Mouse (Mus musculus) T-helper 1 cell (primary cell): ENCODE measurements around the gene Yap1.

Source experiments
- in situ Hi-C: fragments of 300-600 bp; cut with MboI, MseI; formaldehyde crosslinking; loops from one replicate; pipeline ENCODE4 v1.15.1; 2025; ENCODE audit warnings: high pct_unique_total_duplicates

The Yap1 gene

DNA sequence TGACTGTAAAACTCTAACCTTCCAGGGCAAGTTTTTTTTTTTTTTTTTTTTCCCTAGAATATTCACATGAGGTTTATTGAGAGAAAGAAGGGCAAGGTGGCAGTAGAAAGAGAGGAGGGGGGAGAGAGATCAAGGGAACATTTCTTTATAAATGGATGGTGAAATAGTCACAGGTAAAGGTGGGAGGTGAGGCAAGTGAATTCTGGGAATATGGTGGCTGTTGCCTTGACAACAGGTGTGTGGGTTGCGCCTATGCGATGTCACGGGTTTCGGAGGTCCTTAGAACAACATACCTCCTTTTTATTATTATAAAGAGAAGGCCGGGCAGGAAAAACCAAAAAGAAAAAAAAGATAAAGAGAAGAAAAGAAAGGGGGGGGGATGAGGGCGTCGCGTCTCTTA is 89.5 kb downstream of the Yap1 start:
- in situ Hi-C loops, result no loop called here

DNA sequence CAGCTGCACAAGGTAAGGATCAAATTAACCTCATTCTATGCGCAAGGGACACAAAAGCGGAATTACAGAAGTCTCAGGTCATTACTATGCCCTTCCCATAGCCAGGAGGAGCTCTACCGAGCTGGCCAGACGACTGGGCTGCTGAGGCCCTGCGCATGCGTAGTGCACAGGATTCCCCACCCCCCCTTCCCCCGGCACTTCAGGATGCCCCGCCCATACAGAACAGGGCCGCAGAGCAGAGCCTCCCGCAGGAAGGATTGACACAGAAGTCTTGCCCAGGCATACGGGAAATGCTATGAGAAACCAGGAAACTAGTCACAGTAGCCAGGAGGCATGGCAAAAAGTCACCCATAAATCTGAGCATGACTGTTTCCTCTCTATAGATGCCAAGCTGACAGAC is 89.9 kb downstream of the Yap1 start:
- in situ Hi-C loops, result no loop called here

DNA sequence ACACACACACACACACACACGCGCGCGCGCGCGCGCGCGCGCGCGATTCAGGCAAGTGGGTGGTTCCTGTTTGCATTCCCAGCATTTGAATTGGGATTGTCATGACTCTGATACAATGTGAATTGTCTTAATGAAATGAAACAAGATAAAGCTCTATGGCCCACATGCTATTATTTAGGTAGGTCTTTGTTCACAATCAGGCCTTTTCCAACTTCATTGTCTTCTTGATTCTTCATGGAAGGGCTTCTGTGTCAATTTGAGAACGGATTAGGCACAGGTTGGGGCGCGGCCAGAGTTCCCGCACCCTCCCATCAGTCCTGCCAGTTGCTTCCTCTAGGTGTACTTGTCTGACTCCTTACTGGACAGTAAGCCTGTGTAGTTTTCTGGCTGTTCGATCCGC is 90.4 kb downstream of the Yap1 start:
- in situ Hi-C loops, result no loop called here

DNA sequence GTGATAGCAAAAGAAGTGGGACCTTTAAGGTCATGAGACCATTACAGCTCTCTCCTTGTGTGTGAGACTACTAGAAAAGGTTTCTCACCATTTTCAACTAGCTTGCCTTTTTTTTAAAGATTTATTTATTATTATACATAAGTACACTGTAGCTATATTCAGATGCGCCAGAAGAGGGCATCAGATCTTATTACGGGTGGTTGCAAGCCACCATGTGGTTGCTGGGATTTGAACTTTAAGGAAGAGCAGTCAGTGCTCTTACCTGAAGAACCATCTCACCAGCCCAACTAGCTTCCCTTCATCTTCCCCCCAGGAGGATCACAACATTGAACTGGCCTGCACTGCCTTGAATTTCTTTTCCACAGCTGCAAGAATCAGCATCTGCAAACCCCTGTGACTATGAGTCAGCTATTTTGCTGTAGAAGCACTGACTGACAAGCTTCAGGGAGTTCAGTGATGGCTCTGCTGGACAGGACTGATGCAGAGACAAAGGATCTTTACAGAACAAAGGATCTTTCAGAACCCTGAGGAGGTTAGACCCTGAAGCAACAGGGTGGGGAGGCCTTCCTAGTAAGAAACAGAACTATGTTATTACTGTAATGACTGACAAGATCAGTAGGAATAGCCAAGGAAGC is 96.9 kb downstream of the Yap1 start:
- in situ Hi-C loops, result no loop called here

DNA sequence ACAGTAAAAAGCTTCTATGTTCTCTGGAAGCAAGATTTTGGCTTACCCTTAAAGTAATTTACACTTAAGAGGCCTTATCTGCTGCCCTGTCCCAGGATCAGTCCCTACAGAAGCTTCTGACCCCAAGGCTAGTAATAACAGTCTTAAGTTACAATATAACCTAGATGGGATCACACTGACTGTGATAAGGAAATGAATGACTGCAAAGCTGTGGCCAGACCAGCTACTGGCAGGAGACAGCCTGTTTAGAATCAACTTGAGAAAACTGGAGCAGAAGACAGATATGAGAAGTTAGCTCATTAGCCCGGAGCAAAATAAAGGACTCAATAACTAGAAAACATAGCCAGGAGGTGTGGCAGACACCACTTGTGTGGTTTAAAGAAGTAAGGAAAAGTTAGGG is 97.8 kb downstream of the Yap1 start:
- in situ Hi-C loops, result no loop called here

DNA sequence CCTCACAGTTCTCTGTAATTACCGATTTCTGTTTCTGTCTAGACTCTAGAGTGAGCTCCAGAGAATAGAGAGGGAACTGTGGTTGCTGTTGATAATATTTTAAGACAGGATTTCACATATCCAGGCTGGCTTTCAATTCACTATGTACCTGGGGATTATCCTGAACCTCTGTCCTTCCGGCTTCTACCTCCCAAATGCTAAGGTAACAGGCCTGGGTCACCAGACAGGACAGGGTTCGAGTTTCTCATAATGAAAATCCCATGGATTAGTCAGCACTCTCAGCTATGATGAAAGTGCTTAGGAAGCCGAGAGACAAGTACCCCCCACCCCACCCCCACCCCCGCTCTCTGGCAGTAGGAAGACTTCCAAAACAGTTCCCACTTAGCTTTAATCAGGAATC is 100.6 kb downstream of the Yap1 start:
- in situ Hi-C loops, result no loop called here

DNA sequence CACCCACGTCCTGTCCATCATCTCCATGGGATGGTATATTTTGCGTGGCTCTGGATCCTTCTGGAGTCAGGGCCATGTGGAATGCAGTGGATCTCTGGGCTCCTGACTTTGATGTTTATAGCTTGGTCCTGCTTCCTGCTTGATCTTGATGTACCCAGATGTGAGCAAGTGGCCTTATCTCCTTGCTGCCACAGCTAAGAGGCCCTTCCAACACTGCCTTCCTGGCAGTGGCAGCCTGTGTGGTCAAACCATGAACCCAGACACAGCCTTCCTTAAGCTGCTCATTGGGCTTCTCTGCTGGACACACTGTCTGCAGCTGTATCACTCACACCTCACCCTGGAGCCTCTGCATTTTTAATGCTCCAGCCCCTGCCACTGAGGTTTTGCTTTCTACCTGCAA is 101.1 kb downstream of the Yap1 start:
- in situ Hi-C loops, result no loop called here

DNA sequence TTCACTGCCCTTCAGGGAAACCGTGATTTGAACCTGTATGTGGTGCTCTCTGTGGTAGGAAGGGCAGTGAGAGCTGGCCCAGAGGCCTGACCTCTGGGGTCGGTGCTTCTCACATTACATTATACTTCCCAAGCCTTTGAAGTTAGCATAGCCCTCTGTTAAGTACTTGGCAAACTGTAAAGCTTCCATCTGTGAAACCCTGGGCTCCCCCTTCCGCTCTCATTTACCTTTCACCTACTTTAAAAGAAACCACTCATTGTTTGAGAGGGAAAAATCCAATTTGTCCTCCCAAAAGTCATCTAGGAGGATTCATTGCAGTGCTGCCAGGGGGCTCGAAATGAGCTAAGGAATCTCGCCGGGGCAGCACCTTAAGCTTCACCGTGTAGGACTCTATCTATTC is 102.1 kb downstream of the Yap1 start:
- in situ Hi-C loops, result no loop called here

DNA sequence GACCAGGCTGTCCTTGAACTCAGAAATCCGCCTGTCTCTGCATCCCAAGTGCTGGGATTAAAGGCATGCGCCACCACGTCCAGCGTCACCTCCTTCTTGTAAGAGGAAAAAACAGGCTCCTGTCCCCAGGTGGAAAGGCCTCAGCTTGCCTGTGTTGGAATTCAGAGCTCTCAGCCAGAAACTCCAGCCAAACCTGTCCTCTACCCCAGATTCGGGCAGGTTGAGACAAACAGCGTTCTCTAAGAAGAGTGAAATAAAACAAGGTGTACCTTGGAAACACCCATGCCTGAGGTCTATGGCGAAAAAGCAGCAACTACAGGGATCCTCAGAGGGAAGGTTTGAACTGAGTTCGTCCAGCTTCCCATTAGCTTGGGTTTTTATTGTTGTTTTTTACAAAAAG is 103.4 kb downstream of the Yap1 start:
- in situ Hi-C loops, result no loop called here

DNA sequence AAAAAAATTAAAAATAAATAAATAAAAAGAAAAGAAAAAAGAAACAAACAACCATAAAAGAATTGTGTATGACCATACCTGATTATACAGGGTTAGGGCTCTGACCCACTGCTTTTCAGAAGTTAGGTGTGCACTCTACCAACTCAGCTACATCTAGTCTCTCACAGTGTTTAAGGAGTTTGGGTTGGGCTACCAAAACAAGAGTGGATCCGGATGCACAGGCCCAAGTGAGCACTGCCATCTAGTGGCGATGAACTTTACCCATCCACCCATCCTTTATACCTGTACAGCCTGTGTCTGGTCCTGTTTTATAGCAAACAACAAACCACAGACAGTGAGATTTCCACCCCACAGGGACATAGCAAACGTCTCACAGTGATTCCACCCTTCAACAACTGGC is 106.9 kb downstream of the Yap1 start:
- in situ Hi-C loops, result loop anchor here (5.0 to 25.0 kb wide), 3 partner anchors 185 to 685 kb away; no protein-coding TSS in a partner anchor

DNA sequence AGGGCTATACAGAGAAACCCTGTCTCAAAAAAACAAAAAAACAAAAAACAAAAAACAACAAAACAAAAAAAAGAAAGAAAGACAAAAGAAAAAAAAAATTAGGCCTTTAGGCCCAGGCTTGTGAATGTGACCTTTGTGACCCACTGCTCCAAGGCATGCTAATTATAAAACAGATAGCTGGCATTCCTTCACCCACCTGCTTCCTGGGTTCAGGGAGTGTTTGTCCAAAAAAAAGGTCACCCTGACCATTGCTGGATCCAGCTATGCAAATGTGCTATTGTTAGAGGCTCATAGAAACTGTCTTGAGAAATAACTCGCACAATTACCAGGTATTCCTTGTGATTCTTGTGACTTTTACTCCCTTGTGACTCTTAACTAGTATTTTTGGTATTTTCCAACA is 112.6 kb downstream of the Yap1 start:
- in situ Hi-C loops, result loop anchor here (25.0 kb wide), 1 partner anchor 679 kb away; no protein-coding TSS in a partner anchor

DNA sequence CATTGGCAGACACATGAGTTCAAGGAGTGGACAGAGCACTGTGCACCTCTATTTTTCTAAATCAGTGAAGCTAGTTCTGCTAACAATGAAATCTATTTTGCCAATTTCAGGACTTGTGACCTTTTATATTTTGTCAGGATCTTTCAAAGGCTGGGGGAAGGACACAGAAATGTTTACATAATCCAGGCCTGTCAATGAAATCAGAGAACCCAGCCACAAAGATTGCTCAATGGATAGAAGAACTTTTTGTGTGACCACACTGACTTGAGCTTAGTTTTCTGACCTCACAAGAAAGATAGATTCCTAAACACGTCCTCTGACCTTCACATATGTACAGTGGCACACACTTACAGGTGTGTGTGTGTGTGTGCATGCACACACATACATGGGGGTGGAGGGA is 113.2 kb downstream of the Yap1 start:
- in situ Hi-C loops, result loop anchor here (25.0 kb wide), 1 partner anchor 679 kb away; no protein-coding TSS in a partner anchor

DNA sequence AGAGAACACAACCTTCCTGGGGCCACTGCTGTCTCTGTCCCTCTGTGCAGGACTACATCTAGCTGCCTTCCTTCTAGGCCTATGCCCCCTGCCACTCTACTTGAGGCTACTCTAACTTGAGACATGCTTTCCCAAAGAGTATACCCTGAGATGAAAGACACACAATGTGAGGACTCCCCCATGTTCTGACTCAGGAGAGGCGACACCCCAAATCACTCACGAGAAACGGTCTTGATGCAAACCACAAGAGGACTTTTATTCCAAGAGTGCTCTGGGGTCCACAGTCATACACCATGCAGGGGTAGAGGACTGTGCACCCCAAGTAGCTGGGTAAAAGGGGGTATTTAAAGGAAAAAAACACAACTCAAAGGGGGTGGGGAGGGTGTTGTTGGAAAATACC is 120.0 kb downstream of the Yap1 start:
- in situ Hi-C loops, result loop anchor here (25.0 kb wide), 1 partner anchor 672 kb away; no protein-coding TSS in a partner anchor

DNA sequence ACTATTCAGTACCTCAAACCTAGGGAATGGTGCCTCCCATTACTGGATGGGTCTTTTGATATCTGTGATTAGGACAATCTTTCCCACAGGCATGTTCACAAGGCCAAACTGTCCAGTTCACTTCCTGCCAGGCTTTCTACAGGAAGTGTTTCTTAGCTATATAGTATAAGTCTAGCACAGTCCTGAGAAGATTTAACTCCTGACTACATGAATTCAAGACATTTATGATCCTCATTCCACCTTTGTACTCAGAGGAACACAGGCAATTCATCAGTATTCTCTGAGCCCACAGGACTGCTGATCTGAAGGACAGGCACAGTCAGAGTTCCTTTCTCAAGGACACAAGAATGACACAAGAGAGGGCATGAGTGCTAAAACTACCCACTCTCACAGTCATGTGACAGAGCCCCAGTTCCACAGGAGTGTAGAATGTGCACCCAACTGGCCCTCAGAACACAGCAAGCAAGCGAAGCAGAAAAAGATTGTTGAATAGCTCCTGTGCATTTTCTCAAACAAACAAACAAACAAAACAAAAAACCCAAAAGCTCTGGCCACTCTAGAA is 122.0 kb downstream of the Yap1 start:
- in situ Hi-C loops, result loop anchor here (25.0 kb wide), 1 partner anchor 670 kb away; no protein-coding TSS in a partner anchor
